Mouse (Mus musculus) stomach, postnatal 0 days (tissue): ENCODE results near the gene Hs3st3b1. TPM values are rescaled to one million over a fixed set of nuclear protein-coding genes. Genes with fewer than 3 reads are reported as not detected.
A peak's percentile ranks its signal among the peaks of the same experiment; 100 is the strongest.

Experiments used
- ATAC-seq: fragments of 200-750 bp; cut with Nextera tagmentation; 2 replicates; pipeline ENCODE4 v1.8.0; 2017; ENCODE audit not compliant: low FRiP score, low TSS enrichment
- DNase-seq: peaks from one replicate; pipeline ENCODE4 v3.0.0-alpha.2; 2016; ENCODE audit warnings: low spot score
- H3K27ac ChIP-seq: fragments of 300-500 bp; sonication (generic); replicated peaks from 2 replicates; pipeline ENCODE4 v1.5.1; 2014; ENCODE audit warnings: mild to moderate bottlenecking, control low read depth
- H3K27me3 ChIP-seq: fragments of 300-500 bp; sonication (generic); 2 replicates; pipeline ENCODE4 v1.6.1; 2014; ENCODE audit warnings: low read length; ENCODE audit not compliant: control insufficient read depth, insufficient read depth
- H3K36me3 ChIP-seq: fragments of 300-500 bp; sonication (generic); 2 replicates; pipeline ENCODE4 v1.6.1; 2014; ENCODE audit warnings: low read length, mixed read lengths; ENCODE audit not compliant: control insufficient read depth, insufficient read depth
- H3K4me1 ChIP-seq: fragments of 300-500 bp; sonication (generic); replicated peaks from 2 replicates; pipeline ENCODE4 v1.6.1; 2014; ENCODE audit warnings: antibody characterized with exemption; ENCODE audit not compliant: control insufficient read depth, insufficient read depth
- H3K4me2 ChIP-seq: fragments of 300-500 bp; sonication (generic); replicated peaks from 2 replicates; pipeline ENCODE4 v1.6.1; 2014; ENCODE audit warnings: low read depth, mild to moderate bottlenecking, control low read depth, moderate library complexity
- H3K4me3 ChIP-seq: fragments of 300-500 bp; sonication (generic); 2 replicates; pipeline ENCODE4 v1.5.1; 2014; ENCODE audit warnings: low read depth, low read length, control low read depth
- H3K9ac ChIP-seq: fragments of 300-500 bp; sonication (generic); 2 replicates; pipeline ENCODE4 v1.6.1; 2014; ENCODE audit warnings: mild to moderate bottlenecking, low read length, control low read depth, mixed read lengths
- H3K9me3 ChIP-seq: fragments of 300-500 bp; sonication (generic); 2 replicates; pipeline ENCODE4 v1.6.1; 2016; ENCODE audit warnings: low read length; ENCODE audit not compliant: control insufficient read depth
- CTCF ChIP-seq: IDR thresholded peaks from 2 replicates; pipeline ENCODE4 v1.5.1; 2016; ENCODE audit warnings: antibody characterized with exemption, low read depth, mild to moderate bottlenecking, moderate library complexity
- EP300 ChIP-seq: optimal IDR thresholded peaks from 2 replicates; pipeline ENCODE3; 2016; ENCODE audit warnings: antibody characterized with exemption
- WGBS: fragments of 180-500 bp; shearing (Covaris S2); extraction: QIAGEN DNeasy Blood & Tissue Kit; methylation state at CpG from one replicate; pipeline ENCODE4 v1.1.7; 2014; 5-methylcytosine and 5-hydroxymethylcytosine counted together
- polyA plus RNA-seq: library from polyadenylated mRNA; unstranded; fragments of >200 nt; fragmentation: Nextera tagmentation; extraction: Ambion mirVana; gene quantifications from 2 replicates; pipeline ENCODE4 v1.2.1, GENCODE M21; 2015

Gene Hs3st3b1
- polyA plus RNA-seq, 1 experiment from 2014 or later: 6.9 TPM

DNA sequence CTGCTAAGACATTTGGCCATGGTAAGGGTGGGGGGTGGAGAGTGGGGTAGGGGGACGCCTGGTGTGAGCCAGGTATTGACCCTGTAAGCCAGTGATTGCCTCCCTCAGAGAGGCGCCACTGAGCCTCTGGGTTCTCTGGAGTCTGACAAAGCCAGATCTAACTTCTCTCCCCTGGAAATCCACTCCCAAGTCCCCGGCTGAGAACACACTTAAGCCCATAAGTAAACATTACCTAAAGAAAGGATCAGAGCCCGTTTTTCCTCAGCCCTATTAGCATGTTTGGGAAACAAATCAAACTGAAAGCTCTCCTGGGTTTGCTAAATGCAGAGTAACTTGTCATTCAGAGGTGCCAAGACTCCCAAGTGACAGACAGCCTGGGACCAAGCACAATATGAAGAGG is 17.3 kb downstream of the Hs3st3b1 start:
- H3K4me2 ChIP-seq: no peak overlapping the region
- no peaks in the 10 kb centered on the region for H3K27me3 ChIP-seq
- TF ChIP-seq CTCF (no peak), EP300 (no peak)
- no peak overlapping the region for H3K4me3 ChIP-seq
- H3K9ac ChIP-seq: no peak overlapping the region
- H3K27ac ChIP-seq: 0 out of 2 replicates have a peak overlapping the region, but pooled peaks have one; percentile 13
- no peaks in the 10 kb centered on the region for H3K4me1 ChIP-seq
- no peaks in the 10 kb centered on the region for H3K36me3 ChIP-seq
- ATAC-seq (peak; percentile 28; the same call in 1 of the 2 replicates), DNase-seq (no peak)
- WGBS: 24% methylated on average over 4 of the region's 4 CpGs
- no peaks in the 10 kb centered on the region for H3K9me3 ChIP-seq

DNA sequence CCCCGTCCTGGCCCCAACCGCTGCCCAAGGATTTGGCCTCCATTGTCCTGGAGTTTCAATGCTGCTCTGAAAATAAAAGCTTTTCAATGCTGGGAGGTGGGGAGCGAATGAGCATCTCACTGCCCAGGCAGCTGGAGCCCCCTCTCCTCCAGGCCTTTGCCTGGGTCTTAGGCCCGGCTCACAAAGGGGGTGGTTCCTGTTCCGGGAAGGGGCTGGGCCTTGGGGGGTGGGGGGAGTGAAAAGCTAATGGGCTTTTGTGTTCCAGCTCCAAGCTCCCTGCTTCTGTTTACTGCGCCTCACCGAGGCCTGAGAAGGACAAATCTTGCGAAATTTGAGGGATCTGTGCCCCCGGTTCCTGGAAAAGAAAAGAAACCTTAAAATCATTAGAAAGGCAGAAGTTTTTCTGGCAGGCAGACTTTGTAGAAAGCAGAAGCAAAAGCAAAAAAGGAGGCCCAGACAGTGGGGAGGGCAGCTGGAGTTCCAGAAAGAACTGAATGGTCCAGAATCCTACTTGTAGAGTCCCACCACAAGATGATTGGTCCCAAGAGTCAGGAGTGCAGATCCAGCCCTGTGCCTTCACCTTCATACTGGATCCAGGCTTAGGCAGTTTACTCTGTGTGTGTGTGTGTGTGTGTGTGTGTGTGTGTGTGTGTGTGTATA is 23.5 kb downstream of the Hs3st3b1 start:
- DNase-seq (no peak), ATAC-seq (no peak; the same call in 1 of the 2 replicates)
- WGBS: 54% methylated on average over 9 of the region's 9 CpGs

DNA sequence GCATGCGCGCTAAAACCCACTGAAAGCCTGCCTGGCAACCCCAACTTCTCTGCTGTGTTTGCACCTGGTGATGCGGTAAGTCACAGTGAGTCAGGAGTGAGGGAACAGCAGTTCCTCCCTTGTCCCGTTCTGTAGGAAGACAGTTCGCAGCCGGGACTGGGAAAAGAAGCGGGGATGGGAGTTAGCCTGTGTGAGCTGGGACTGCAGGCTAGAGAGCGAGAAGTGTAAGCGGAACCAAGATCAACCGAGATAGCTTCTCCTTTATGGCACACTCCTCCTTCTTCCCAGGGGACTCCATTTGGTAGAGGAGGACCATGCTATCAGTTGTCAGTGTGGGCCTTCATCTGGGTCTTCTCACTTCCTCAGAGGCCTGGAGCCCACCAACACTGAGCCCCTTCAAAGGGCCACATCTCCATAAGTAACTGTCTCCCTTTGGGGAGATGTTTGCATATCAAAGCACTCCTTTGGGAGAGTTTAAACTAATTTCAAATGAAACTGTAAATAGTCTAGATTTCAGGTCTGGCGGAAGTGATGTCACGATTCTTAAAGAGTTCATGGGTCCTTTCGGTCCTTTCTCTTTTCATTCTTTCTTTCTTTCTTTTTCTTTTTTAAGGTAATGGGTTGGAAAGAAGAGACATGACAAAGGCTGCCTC is 24.1 kb downstream of the Hs3st3b1 start:
- no peak; the same call in 1 of the 2 replicates for ATAC-seq
- TF ChIP-seq CTCF (no peak), EP300 (no peak)
- Histone ChIP-seq H3K4me2 (no peak overlapping the region), H3K4me3 (no peak overlapping the region), H3K9ac (no peak overlapping the region), H3K27ac (no peak overlapping the region), H3K36me3 (no peaks in the 10 kb centered on the region), H3K27me3 (no peaks in the 10 kb centered on the region), H3K4me1 (no peaks in the 10 kb centered on the region), H3K9me3 (no peaks in the 10 kb centered on the region)
- 78% methylated on average over 13 of the region's 13 CpGs for WGBS
- DNase-seq: no peak

More for the DNA sequence above, 23.5 kb downstream of the Hs3st3b1 start:
- no peaks in the 10 kb centered on the region for H3K4me1 ChIP-seq
- no peaks in the 10 kb centered on the region for H3K9me3 ChIP-seq
- H3K27ac ChIP-seq: no peak overlapping the region
- no peak overlapping the region for H3K4me3 ChIP-seq
- H3K4me2 ChIP-seq: no peak overlapping the region
- no peak overlapping the region for H3K9ac ChIP-seq
- no peak for TF ChIP-seq CTCF
- TF ChIP-seq EP300: no peak
- no peaks in the 10 kb centered on the region for H3K27me3 ChIP-seq
- H3K36me3 ChIP-seq: no peaks in the 10 kb centered on the region

DNA sequence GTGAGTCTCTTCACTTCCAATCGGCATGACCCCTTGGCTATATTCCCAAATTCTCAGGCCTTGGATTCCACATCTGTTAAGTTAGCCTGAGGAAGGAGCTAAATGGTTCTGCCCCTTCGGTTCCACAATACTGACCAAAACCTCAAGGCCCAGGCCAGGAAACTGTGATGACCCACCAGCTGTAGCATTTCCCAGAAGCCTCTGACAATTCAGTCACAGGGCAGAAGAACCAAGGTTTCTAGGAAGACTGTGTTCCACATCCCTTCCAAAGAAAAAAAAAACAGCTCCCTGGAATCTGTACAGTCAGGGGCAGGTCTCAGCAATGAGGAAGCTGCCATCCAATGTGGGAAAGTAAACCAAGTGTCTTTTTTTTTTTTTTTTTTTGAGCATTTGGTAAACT is 25.1 kb downstream of the Hs3st3b1 start:
- no peak overlapping the region for H3K9ac ChIP-seq
- no peaks in the 10 kb centered on the region for H3K36me3 ChIP-seq
- TF ChIP-seq EP300: no peak
- no peak for TF ChIP-seq CTCF
- H3K27ac ChIP-seq: no peak overlapping the region
- 71% methylated on average over 2 of the region's 2 CpGs for WGBS
- H3K9me3 ChIP-seq: no peaks in the 10 kb centered on the region
- H3K27me3 ChIP-seq: no peaks in the 10 kb centered on the region
- DNase-seq: no peak
- no peaks in the 10 kb centered on the region for H3K4me1 ChIP-seq
- H3K4me3 ChIP-seq: no peak overlapping the region
- no peak overlapping the region for H3K4me2 ChIP-seq
- no peak for ATAC-seq

DNA sequence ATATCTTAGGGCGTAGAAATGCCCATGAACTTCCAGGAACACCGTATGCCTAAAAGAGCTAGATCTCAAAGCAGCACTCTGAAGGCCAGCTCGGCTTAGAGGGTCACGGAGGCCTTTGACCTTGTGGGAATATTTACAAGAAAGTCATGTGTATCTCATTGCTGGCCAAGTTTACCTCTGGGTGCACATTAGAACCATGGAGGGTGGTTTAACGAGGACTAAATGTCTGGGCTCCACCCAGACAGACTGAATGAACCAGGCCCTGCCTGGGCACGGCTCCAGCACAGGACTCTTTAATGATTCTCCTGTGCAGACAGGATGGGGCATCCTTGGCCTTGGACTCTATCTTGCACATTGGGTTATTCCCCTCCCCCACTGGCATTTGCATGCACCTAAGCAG is 27.9 kb downstream of the Hs3st3b1 start:
- no peak for TF ChIP-seq CTCF
- WGBS: 47% methylated on average over 6 of the region's 6 CpGs
- Histone ChIP-seq H3K9ac (no peak overlapping the region), H3K4me1 (no peaks in the 10 kb centered on the region), H3K27ac (no peak overlapping the region), H3K4me2 (no peak overlapping the region), H3K4me3 (no peak overlapping the region), H3K27me3 (no peaks in the 10 kb centered on the region), H3K9me3 (no peaks in the 10 kb centered on the region), H3K36me3 (no peaks in the 10 kb centered on the region)
- ATAC-seq (peak; percentile 24; the same call in 1 of the 2 replicates), DNase-seq (no peak)

DNA sequence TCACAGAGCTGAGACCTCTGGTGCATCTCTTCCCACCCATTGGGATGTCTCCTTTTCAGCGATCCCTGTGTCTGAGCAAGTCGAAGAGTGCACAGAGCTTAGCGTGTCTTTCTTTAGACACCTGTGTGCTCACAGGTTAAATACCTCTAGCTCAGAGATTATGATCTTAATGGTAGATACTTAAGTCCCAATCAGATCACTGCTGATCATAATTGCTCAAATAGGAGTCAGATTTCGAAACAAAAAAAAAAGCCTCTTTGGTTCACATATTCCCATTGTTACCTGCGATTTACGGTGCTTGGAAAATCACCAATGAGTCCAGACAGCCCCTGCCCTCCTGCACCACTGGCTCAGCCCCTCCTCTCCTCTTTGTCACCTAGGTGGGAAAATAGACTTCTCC is 28.5 kb downstream of the Hs3st3b1 start:
- Histone ChIP-seq H3K4me1 (no peaks in the 10 kb centered on the region), H3K9me3 (no peaks in the 10 kb centered on the region), H3K9ac (no peak overlapping the region), H3K27ac (no peak overlapping the region), H3K4me3 (no peak overlapping the region), H3K27me3 (no peaks in the 10 kb centered on the region), H3K36me3 (no peaks in the 10 kb centered on the region), H3K4me2 (no peak overlapping the region)
- ATAC-seq (no peak), DNase-seq (no peak)
- WGBS: 78% methylated on average over 6 of the region's 6 CpGs
- TF ChIP-seq CTCF: no peak
- no peak for TF ChIP-seq EP300
